Mouse (Mus musculus) embryo, embryonic 10 days (tissue): ENCODE data around the gene Rad9a.

ENCODE experiments used
- DNase-seq: peaks from one replicate; pipeline ENCODE4 v3.0.0-alpha.2; 2015; ENCODE audit warnings: low spot score

Rad9a gene

GRCm38 (mm10) chr19:4163543-4163887 lies 37.9 kb downstream of the Rad9a start:
- no peak for DNase-seq

- peak; percentile 98 for DNase-seq
Measured at GRCm38 (mm10) chr19:4162646-4163542, 38.6 kb downstream of the Rad9a start, which contains the start of gene Rps6kb2. Gene Rps6kb2 (minus strand): TSS chr19:4163354.

DNA sequence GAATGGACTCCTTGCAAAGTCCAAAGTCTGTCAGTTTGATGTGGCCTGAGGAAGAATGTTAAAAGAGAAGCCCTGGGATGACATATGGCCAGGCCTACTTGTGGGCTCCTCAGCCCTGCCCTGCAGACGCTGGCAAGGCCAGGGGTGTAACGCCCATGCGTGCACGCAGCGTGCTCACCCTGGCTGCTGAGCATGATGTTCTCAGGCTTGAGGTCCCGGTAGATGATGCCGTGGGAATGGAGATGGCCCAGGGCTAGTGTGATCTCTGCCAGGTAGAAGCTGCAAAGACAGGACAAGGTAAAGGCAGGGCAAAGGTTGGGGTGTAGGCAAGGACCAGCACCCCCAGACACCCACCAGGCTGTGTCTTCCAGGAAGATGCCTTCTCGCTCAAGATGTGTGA lies 42.4 kb downstream of the Rad9a start:
- DNase-seq: no peak

GRCm38 (mm10) chr19:4156771-4157170 lies 44.7 kb downstream of the Rad9a start:
- DNase-seq: no peak

DNA sequence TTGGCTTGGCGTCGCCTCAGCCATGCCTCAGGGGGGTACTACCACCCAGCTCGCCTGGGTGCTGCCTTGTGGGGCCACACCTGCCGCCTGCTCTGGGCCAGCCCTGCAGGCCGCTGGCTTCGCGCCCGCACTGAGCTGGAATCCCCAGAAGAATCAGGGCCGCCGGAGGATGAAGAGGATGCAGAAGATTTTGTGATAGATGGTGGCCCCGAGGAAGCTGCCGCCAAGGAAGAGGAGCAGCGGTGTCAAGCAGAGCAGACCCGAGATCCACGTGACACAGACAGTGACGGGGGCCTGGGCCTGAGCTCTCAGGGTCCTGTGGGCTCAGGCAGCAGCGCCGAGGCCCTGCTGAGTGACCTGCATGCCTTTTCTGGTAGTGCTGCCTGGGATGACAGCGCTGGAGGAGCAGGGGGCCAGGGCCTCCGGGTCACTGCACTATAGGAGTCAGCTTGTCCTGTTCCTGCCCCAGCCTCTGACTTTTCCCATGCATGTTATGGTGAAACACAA lies 45.3 kb downstream of the Rad9a start:
- DNase-seq: no peak

GRCm38 (mm10) chr19:4155223-4156072 lies 46.0 kb downstream of the Rad9a start:
- no peak for DNase-seq

GRCm38 (mm10) chr19:4154437-4155222 lies 46.8 kb downstream of the Rad9a start:
- no peak for DNase-seq

DNA sequence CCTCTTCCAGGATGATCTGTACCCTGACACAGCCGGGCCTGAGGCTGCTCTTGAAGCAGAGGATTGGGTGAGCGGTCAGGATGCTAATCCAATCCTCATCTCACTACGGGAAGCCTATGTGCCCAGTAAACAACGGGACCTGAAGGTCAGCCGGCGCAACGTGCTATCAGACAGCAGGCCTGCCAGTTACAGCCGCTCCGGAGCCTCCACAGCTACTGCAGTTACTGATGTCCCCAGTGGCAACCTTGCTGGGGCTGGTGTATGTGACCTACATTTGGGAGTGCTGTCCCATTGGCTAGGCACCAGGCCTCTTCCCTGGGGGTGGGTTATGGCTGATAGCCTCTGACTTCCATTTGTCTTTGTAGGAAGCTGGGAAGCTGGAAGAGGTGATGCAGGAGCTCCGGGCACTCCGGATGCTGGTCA lies 48.2 kb downstream of the Rad9a start, which contains the start of gene Ptprcap:
Ptprcap (plus strand) TSS at position 373 of the 423 bp plus-strand sequence.
- no peak for DNase-seq

- no peak for DNase-seq
Measured at GRCm38 (mm10) chr19:4152445-4153231, 48.8 kb downstream of the Rad9a start.

GRCm38 (mm10) chr19:4151898-4152297 lies 49.6 kb downstream of the Rad9a start:
- no peak for DNase-seq

DNA sequence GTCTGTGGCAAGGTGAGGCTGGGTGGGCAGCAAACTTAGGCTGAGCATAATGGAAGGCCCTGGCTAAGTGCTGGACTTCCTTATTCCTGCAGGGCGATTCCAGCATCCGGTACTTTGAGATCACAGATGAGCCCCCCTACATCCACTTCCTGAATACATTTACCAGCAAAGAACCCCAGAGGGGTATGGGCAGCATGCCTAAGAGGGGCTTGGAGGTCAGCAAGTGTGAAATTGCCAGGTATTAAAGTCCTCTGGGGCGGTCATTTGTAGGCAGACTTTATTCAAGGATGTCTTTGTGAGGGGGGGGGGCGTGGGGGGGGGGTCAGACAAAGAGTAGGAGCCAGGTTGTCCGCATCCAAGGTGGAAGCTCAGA lies 50.0 kb downstream of the Rad9a start:
- DNase-seq: no peak

- no peak for DNase-seq
Measured at GRCm38 (mm10) chr19:4150567-4151487, 50.6 kb downstream of the Rad9a start.

GRCm38 (mm10) chr19:4149764-4150461 lies 51.5 kb downstream of the Rad9a start:
- no peak for DNase-seq

- no peak for DNase-seq
Measured at GRCm38 (mm10) chr19:4149283-4149682, 52.2 kb downstream of the Rad9a start.

GRCm38 (mm10) chr19:4148819-4149218 lies 52.6 kb downstream of the Rad9a start:
- DNase-seq: no peak

GRCm38 (mm10) chr19:4148491-4148806 lies 53.0 kb downstream of the Rad9a start, which contains the start of gene Coro1b:
Gene Coro1b (plus strand): TSS chr19:4148619.
- peak; percentile 95 for DNase-seq

- DNase-seq: no peak
Measured at GRCm38 (mm10) chr19:4147782-4148490, 53.5 kb downstream of the Rad9a start.

- no peak for DNase-seq
Measured at GRCm38 (mm10) chr19:4147022-4147405, 54.4 kb downstream of the Rad9a start.
